Mouse (Mus musculus): ENCODE measurements around the gene Slco2a1. TPM values are rescaled to one million over a fixed set of nuclear protein-coding genes. Genes with fewer than 3 reads are reported as not detected.
A peak's percentile ranks its signal among the peaks of the same experiment; 100 is the strongest.

Slco2a1 gene
- 0.88 and 1.5 TPM in 2 replicates for polyA plus RNA-seq (2014; fragmentation: Nextera tagmentation; extraction: Ambion mirVana)

- Histone ChIP-seq H3K9me3 (ENCODE audit: control insufficient read depth, low read length) (no peaks in the 10 kb centered on the region), H3K9ac (replicated peaks; ENCODE audit: low read length) (no peak within 1 kb of the TSS), H3K27me3 (ENCODE audit: control insufficient read depth, insufficient read depth, low read length) (no peaks in the 10 kb centered on the region), H3K4me1 (ENCODE audit: control insufficient read depth, insufficient read depth, low read length) (peaks cover 31% of the 10 kb centered on the region), H3K4me2 (ENCODE audit: low read length) (no peak within 1 kb of the TSS), H3K36me3 (ENCODE audit: control insufficient read depth, insufficient read depth, low read length) (no peaks in the 10 kb centered on the region), H3K27ac (replicated peaks; ENCODE audit: low read depth, low read length) (peak within 1 kb of the TSS; percentile 63), H3K4me3 (replicated peaks; ENCODE audit: low read depth, low read length) (no peak within 1 kb of the TSS)
- 93% methylated on average over 8 of the region's 8 CpGs for WGBS
- no peak for DNase-seq
- ATAC-seq (ENCODE audit: low FRiP score, low TSS enrichment) = no peak
Observed at GRCm38 (mm10) chr9:102988462-102988861, at the start of gene Slco2a1. Gene Slco2a1 (plus strand): TSS chr9:102988712.

DNA sequence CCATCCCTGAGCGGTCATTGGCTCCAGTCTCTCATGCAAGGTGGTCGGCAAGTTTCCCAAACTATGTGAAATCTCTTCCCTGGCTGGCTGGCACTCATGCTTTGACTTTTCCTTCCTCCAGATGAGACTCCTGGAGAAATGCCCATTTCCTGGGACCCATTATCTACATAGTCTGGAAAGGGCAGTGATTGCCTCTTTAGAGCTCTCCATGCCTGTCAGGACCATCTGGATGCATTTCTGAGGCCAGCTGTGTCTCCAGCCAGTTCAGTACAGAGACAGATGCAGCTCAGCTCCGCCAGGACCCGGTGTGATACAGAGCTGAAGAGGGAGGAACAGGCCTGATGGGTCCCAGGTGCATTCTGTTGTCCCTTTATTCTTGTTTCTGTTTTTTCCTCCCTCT lies 46.3 kb upstream of the Slco2a1 start:
- WGBS = 87% methylated on average over 4 of the region's 4 CpGs
- Histone ChIP-seq H3K4me2 (ENCODE audit: low read length) (no peak overlapping the region), H3K36me3 (ENCODE audit: control insufficient read depth, insufficient read depth, low read length) (no peaks in the 10 kb centered on the region), H3K27me3 (ENCODE audit: control insufficient read depth, insufficient read depth, low read length) (no peaks in the 10 kb centered on the region), H3K4me3 (replicated peaks; ENCODE audit: low read depth, low read length) (no peak overlapping the region), H3K9ac (replicated peaks; ENCODE audit: low read length) (no peak overlapping the region), H3K9me3 (ENCODE audit: control insufficient read depth, low read length) (no peaks in the 10 kb centered on the region), H3K4me1 (ENCODE audit: control insufficient read depth, insufficient read depth, low read length) (no peaks in the 10 kb centered on the region), H3K27ac (replicated peaks; ENCODE audit: low read depth, low read length) (no peak overlapping the region)
- ATAC-seq (ENCODE audit: low FRiP score, low TSS enrichment) (no peak), DNase-seq (peak; percentile 31)

GRCm38 (mm10) chr9:102944891-102945290 lies 43.6 kb upstream of the Slco2a1 start:
- ATAC-seq (ENCODE audit: low FRiP score, low TSS enrichment) = no peak
- Histone ChIP-seq H3K9ac (replicated peaks; ENCODE audit: low read length) (no peak overlapping the region), H3K4me2 (ENCODE audit: low read length) (no peak overlapping the region), H3K9me3 (ENCODE audit: control insufficient read depth, low read length) (no peaks in the 10 kb centered on the region), H3K4me1 (ENCODE audit: control insufficient read depth, insufficient read depth, low read length) (no peaks in the 10 kb centered on the region), H3K4me3 (replicated peaks; ENCODE audit: low read depth, low read length) (no peak overlapping the region), H3K27ac (replicated peaks; ENCODE audit: low read depth, low read length) (no peak overlapping the region), H3K27me3 (ENCODE audit: control insufficient read depth, insufficient read depth, low read length) (no peaks in the 10 kb centered on the region), H3K36me3 (ENCODE audit: control insufficient read depth, insufficient read depth, low read length) (no peaks in the 10 kb centered on the region)
- DNase-seq = no peak
- WGBS = 88% methylated on average over 9 of the region's 9 CpGs

- DNase-seq = no peak
- H3K27me3 ChIP-seq (ENCODE audit: control insufficient read depth, insufficient read depth, low read length) = no peaks in the 10 kb centered on the region
- H3K9ac ChIP-seq (replicated peaks; ENCODE audit: low read length) = no peak overlapping the region
- no peaks in the 10 kb centered on the region for H3K4me1 ChIP-seq (ENCODE audit: control insufficient read depth, insufficient read depth, low read length)
- 87% methylated on average over 12 of the region's 12 CpGs for WGBS
- H3K9me3 ChIP-seq (ENCODE audit: control insufficient read depth, low read length) = no peaks in the 10 kb centered on the region
- ATAC-seq (ENCODE audit: low FRiP score, low TSS enrichment) = no peak
- H3K27ac ChIP-seq (replicated peaks; ENCODE audit: low read depth, low read length) = no peak overlapping the region
- H3K36me3 ChIP-seq (ENCODE audit: control insufficient read depth, insufficient read depth, low read length) = no peaks in the 10 kb centered on the region
- no peak overlapping the region for H3K4me2 ChIP-seq (ENCODE audit: low read length)
- no peak overlapping the region for H3K4me3 ChIP-seq (replicated peaks; ENCODE audit: low read depth, low read length)
Observed at GRCm38 (mm10) chr9:102946469-102947015, 42.0 kb upstream of the Slco2a1 start.

DNA sequence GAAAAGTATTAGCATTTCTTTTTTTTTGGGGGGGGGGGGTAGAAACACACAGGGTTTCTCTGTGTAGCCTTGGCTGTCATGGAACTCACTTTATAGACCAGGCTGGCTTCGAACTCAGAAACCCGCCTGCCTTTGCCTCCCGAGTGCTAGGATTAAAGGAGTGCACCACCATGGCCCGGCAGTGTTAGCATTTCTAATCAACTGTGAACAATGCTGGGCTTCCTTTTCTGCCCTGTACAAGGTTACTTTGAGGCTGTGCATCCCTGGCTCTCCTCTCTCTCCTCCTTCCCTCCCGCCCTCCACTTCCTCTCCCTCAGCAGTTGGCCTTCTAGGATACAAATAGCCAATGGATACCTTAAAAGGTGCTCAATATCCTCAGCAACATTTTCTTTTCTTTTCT lies 39.8 kb upstream of the Slco2a1 start:
- Histone ChIP-seq H3K4me1 (ENCODE audit: control insufficient read depth, insufficient read depth, low read length) (no peaks in the 10 kb centered on the region), H3K27me3 (ENCODE audit: control insufficient read depth, insufficient read depth, low read length) (no peaks in the 10 kb centered on the region), H3K27ac (replicated peaks; ENCODE audit: low read depth, low read length) (no peak overlapping the region), H3K9me3 (ENCODE audit: control insufficient read depth, low read length) (no peaks in the 10 kb centered on the region), H3K36me3 (ENCODE audit: control insufficient read depth, insufficient read depth, low read length) (no peaks in the 10 kb centered on the region), H3K4me2 (ENCODE audit: low read length) (no peak overlapping the region), H3K9ac (replicated peaks; ENCODE audit: low read length) (no peak overlapping the region), H3K4me3 (replicated peaks; ENCODE audit: low read depth, low read length) (no peak overlapping the region)
- 71% methylated on average over 5 of the region's 5 CpGs for WGBS
- DNase-seq = no peak
- ATAC-seq (ENCODE audit: low FRiP score, low TSS enrichment) = no peak

DNA sequence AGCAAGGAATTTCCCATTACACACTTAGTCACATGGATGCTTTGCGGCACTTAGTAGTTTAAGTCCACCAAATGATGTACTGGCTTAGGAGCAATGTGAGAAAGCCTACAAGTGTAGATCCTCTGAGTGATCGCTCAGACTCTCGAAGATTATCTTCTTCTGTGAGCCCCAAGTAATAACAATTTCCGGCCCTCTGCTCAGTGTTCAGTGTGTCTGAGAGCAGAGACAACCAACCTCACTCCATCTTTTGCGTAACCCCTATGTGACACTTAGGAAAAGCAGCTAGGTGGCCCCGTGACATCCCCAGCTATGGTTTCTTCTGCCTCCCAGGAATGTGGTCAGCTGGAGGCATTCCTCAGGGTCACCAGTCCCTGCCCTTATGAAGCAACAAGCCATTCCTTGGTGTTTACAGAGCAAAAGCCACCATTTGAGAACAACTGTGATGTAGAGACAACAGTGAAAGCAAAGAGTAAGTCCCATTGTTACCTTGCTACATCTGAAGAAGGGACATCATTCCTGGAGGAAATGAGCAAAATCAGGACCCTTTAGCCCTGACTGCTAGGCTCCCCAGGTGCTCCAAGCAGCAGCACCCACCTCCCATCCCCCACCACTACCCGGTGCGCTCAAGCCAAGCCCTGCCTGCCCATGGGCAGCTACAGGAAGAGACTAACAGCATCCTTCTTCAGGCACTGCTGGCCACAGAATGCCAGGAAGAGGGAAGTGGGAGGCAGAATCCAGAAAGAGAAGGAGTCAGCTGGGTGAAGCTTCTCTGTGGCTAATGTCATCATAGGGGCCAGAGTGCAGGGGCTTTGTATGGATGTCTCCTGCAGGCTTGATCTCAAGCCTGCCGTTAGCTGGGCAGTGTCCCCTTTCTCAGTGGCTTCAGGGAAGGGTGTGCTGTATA lies 37.2 kb upstream of the Slco2a1 start:
- WGBS = 94% methylated on average over 9 of the region's 9 CpGs
- H3K27ac ChIP-seq (replicated peaks; ENCODE audit: low read depth, low read length) = no peak overlapping the region
- H3K4me3 ChIP-seq (replicated peaks; ENCODE audit: low read depth, low read length) = no peak overlapping the region
- no peaks in the 10 kb centered on the region for H3K9me3 ChIP-seq (ENCODE audit: control insufficient read depth, low read length)
- no peak overlapping the region for H3K4me2 ChIP-seq (ENCODE audit: low read length)
- H3K36me3 ChIP-seq (ENCODE audit: control insufficient read depth, insufficient read depth, low read length) = no peaks in the 10 kb centered on the region
- no peaks in the 10 kb centered on the region for H3K4me1 ChIP-seq (ENCODE audit: control insufficient read depth, insufficient read depth, low read length)
- ATAC-seq (ENCODE audit: low FRiP score, low TSS enrichment) (no peak), DNase-seq (no peak)
- H3K9ac ChIP-seq (replicated peaks; ENCODE audit: low read length) = no peak overlapping the region
- no peaks in the 10 kb centered on the region for H3K27me3 ChIP-seq (ENCODE audit: control insufficient read depth, insufficient read depth, low read length)

GRCm38 (mm10) chr9:102955866-102956265 lies 32.6 kb upstream of the Slco2a1 start:
- Histone ChIP-seq H3K36me3 (ENCODE audit: control insufficient read depth, insufficient read depth, low read length) (no peaks in the 10 kb centered on the region), H3K4me1 (ENCODE audit: control insufficient read depth, insufficient read depth, low read length) (no peaks in the 10 kb centered on the region), H3K4me3 (replicated peaks; ENCODE audit: low read depth, low read length) (no peak overlapping the region), H3K9ac (replicated peaks; ENCODE audit: low read length) (no peak overlapping the region), H3K4me2 (ENCODE audit: low read length) (no peak overlapping the region), H3K9me3 (ENCODE audit: control insufficient read depth, low read length) (no peaks in the 10 kb centered on the region), H3K27me3 (ENCODE audit: control insufficient read depth, insufficient read depth, low read length) (no peaks in the 10 kb centered on the region), H3K27ac (replicated peaks; ENCODE audit: low read depth, low read length) (no peak overlapping the region)
- WGBS = 88% methylated on average over 3 of the region's 3 CpGs
- DNase-seq (no peak), ATAC-seq (ENCODE audit: low FRiP score, low TSS enrichment) (no peak)

- no peak for ATAC-seq (ENCODE audit: low FRiP score, low TSS enrichment)
- Histone ChIP-seq H3K9me3 (ENCODE audit: control insufficient read depth, low read length) (no peaks in the 10 kb centered on the region), H3K36me3 (ENCODE audit: control insufficient read depth, insufficient read depth, low read length) (no peaks in the 10 kb centered on the region), H3K27ac (replicated peaks; ENCODE audit: low read depth, low read length) (no peak overlapping the region), H3K4me1 (ENCODE audit: control insufficient read depth, insufficient read depth, low read length) (no peaks in the 10 kb centered on the region), H3K27me3 (ENCODE audit: control insufficient read depth, insufficient read depth, low read length) (no peaks in the 10 kb centered on the region), H3K4me3 (replicated peaks; ENCODE audit: low read depth, low read length) (no peak overlapping the region), H3K4me2 (ENCODE audit: low read length) (no peak overlapping the region), H3K9ac (replicated peaks; ENCODE audit: low read length) (no peak overlapping the region)
- DNase-seq = no peak
- WGBS = 78% methylated on average over 6 of the region's 6 CpGs
Observed at GRCm38 (mm10) chr9:102958703-102959102, 29.8 kb upstream of the Slco2a1 start.

Data from midbrain, embryonic 14.5 days (tissue).